Mouse (Mus musculus): ENCODE data around the gene Bcl11a.

DNA sequence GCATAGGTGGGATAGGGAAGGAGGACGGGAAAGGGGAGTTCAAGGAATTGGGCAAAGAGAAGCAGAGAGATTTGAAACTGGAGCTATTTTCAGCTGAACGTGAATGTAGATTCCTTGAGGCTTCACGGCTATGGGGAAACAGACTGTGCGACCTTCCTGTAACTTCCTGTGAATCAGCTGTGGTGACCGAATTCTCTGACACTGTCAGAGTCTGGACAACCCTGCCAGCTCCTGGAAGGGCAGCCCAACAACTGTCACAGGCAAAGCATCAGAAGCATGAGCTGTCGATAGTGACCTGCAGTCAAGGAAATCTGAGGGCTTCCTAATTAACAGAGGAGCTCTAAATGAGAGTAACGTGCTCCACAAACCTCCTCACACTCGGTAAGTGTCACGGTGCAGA, 64.5 kb downstream of the Bcl11a start:
- TF ChIP-seq CTCF (IDR thresholded peaks at IDR 0.05; ENCODE audit: borderline replicate concordance, insufficient read depth, low read depth, low read length) (no peak), POLR2A (IDR thresholded peaks at IDR 0.05; ENCODE audit: borderline replicate concordance, insufficient read depth, low read length) (no peak)

Data from cerebellum, adult 2 months (tissue).